Mouse (Mus musculus): ENCODE data around the gene Rprml.

Rprml gene

GRCm38 (mm10) chr11:103649301-103649982 lies at the start of gene Rprml:
TSS of gene Rprml (plus strand) at chr11:103649570.
- no peak for DNase-seq (ENCODE audit: low spot score in 2 of 2)

- no peak for DNase-seq (ENCODE audit: low spot score in 2 of 2)
Observed at GRCm38 (mm10) chr11:103606611-103607010, 42.8 kb upstream of the Rprml start.

- DNase-seq (ENCODE audit: low spot score in 2 of 2): no peak
Observed at GRCm38 (mm10) chr11:103610772-103611171, 38.6 kb upstream of the Rprml start.

DNA sequence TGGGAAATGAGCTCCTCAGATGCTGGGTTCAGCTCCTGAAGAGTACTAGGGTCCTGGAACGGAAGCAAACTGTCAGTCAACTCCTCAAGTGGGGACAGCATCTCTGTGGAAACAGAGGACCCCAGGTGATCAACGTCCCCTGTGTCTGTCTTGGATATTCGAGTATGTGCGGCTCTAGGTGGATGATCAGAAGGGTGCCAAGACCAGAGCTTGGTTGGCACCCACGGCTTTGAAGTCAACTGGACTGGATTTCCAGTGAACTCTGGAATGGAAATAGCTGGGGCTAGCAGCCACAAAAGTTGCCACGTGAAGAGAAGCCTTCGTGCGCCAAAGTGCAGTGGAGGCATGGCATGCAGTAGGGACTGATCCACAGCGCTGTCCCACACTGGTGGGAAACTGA lies 28.3 kb upstream of the Rprml start, which contains the start of gene Gm884:
Gene Gm884 (minus strand): TSS at position 101 of the 400 bp plus-strand sequence.
- DNase-seq (ENCODE audit: low spot score in 2 of 2): no peak

- no peak for DNase-seq (ENCODE audit: low spot score in 2 of 2)
Observed at GRCm38 (mm10) chr11:103627453-103627852, 21.9 kb upstream of the Rprml start.

- no peak for DNase-seq (ENCODE audit: low spot score in 2 of 2)
Observed at GRCm38 (mm10) chr11:103634806-103635205, 14.6 kb upstream of the Rprml start.

DNA sequence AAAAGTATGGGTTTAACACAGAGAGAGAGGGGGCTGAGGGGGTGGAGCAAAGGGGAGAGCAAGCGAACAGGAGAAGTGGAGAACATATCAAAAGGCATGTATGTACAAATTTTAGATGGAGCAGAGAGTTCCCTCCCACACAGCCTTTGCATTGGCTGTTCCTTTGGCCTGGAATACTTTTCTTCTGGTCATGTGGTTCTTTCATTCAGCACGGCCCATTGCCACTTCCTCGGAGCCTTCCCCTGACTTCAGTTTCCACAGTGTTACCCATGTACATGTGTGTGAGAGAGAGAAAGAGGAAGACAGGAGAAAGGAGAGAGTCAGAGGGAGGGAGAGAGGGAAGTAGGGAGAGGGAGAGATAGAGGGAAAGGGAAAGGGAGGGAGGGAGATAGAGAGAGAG lies 13.9 kb upstream of the Rprml start:
- DNase-seq (ENCODE audit: low spot score in 2 of 2): no peak

- DNase-seq (ENCODE audit: low spot score in 2 of 2): no peak
Observed at GRCm38 (mm10) chr11:103636261-103636660, 13.1 kb upstream of the Rprml start.

DNA sequence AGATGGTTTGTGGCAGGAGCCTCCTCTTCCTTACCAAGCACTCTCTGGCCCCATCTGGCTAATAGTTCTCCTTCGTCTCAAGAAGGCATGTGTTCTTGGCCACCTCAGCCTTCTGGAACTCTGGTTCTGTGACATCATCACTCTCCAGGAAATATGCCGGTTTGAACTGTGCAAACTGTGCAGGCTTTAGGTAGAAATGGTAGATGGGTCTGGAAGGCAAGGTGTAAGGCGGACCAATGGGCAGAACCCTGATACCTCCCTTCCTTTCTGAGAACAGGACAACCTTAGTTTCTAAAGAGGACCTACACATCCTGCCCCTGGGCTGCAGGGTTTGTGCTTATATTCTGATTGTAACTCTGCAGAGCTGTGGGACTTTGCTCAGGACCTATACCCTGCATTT lies 10.6 kb upstream of the Rprml start, which contains the start of gene Lyzl6:
Gene Lyzl6 (minus strand): TSS at position 101 of the 400 bp plus-strand sequence.
- DNase-seq (ENCODE audit: low spot score in 2 of 2): no peak

- peak in 1 of 2 experiments; percentile 14 for DNase-seq (ENCODE audit: low spot score in 2 of 2)
Observed at GRCm38 (mm10) chr11:103639407-103639946, 9.9 kb upstream of the Rprml start.

DNA sequence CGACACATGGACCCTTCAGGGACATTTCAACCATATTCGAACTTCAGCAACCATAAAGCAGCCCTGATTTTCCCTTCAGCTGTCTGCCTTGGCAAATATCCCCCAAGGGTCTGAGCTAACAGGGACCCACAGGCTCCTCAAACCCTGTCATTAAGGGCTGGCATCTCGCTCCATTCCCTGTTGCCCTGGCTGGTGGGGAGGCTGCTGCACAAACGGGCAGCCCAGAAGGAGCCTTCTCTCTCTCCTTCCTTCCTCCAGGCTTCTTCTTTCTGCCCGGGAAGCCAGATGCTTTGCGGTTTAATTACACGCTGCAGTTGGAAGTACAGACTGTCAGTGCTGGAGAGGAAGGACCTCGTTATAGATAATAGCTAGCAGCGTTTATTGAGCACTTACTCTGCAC lies 6.2 kb upstream of the Rprml start:
- no peak for DNase-seq (ENCODE audit: low spot score in 2 of 2)

DNA sequence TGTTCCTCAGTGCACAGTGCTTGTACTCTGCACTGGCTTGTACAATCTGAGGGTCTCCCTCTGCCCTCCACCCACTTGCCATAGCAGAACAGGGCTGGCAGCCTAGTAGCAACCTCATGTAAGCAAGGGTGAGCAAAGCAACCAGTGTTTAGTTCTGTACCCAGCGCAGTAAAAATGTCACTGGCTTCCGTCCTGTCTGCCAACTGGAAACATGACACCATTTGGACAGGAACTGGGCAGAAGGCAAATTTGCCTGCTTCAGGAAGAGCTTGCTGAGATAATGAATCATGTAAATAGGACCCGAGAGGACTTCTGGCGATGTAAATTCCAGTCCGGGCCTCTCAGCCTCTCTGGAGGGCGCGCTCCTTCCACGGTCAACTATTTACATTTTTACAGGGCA lies 3.6 kb upstream of the Rprml start:
- DNase-seq (ENCODE audit: low spot score in 2 of 2): peak; percentile 3 to 15

DNA sequence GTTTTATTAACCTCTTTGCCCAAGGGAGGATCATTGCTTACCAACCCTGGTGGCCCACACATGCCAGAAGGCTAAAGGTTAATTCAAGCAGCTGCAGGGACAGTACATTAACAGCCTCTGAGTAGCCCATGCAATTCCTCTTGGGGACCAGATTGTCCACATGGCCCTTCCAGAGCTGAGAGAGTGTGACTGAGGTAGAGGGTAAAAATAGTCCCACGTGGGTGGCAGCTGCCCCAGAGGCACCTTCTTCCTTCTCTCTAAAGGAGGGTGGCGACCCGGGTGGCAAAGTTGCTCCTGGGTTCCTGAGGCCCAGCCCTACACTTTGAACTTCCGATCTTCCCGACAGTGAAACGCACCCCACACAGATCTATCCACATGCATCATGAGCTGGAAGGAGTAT lies 3.1 kb upstream of the Rprml start:
- DNase-seq (ENCODE audit: low spot score in 2 of 2): no peak

- no peak for DNase-seq (ENCODE audit: low spot score in 2 of 2)
Observed at GRCm38 (mm10) chr11:103647921-103648620, 1.3 kb upstream of the Rprml start.

GRCm38 (mm10) chr11:103648656-103649055 lies 714 bp upstream of the Rprml start:
- no peak for DNase-seq (ENCODE audit: low spot score in 2 of 2)

DNA sequence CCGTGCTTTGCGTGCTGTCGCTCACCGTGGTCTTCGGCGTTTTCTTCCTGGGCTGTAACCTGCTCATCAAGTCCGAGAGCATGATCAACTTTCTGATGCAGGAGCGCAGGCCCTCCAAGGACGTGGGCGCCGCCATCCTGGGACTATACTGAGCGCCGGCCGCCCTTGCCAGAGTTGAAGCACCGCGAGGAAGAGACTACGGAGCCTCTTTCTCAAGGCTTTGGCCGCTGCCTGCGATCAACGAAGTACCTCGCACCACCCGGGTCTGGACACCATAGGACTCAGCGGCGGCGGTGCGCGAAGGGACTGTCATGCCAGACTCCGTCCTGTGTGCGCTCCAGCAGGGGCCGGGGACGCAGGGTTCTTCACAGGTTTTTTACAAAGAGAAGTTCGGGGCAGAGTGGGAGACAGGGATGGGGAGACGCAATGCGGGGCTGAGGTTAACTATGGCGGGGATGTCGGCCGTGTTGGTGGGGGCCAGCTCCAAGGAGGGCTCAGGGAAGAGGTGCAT lies 668 bp downstream of the Rprml start:
- no peak for DNase-seq (ENCODE audit: low spot score in 2 of 2)

- DNase-seq (ENCODE audit: low spot score in 2 of 2): no peak
Observed at GRCm38 (mm10) chr11:103651426-103651825, 2.1 kb downstream of the Rprml start.

- no peak for DNase-seq (ENCODE audit: low spot score in 2 of 2)
Observed at GRCm38 (mm10) chr11:103653359-103653965, 4.1 kb downstream of the Rprml start.

DNA sequence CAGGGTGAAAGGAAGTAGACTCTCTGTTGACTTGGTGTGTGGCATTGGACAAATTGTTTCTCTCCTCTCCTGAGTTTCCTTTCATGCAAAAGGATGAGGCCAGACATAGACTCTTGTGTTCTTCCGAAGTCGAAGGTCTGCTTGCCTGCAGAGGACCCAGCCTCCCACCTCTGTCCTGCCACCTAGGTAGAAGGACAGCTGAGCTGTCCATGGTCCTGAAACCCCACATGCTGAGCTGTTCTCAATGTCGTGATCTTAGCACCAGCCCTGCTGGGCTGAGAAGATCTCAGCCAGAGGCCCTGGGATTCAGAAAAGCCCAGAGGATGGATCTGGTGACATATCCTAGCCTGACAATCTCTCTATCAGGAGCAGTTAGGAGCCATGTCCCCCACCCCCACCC lies 7.2 kb downstream of the Rprml start:
- DNase-seq (ENCODE audit: low spot score in 2 of 2): no peak

- DNase-seq (ENCODE audit: low spot score in 2 of 2): no peak
Observed at GRCm38 (mm10) chr11:103658189-103658588, 8.8 kb downstream of the Rprml start.

GRCm38 (mm10) chr11:103661863-103662262 lies 12.5 kb downstream of the Rprml start:
- no peak for DNase-seq (ENCODE audit: low spot score in 2 of 2)

DNA sequence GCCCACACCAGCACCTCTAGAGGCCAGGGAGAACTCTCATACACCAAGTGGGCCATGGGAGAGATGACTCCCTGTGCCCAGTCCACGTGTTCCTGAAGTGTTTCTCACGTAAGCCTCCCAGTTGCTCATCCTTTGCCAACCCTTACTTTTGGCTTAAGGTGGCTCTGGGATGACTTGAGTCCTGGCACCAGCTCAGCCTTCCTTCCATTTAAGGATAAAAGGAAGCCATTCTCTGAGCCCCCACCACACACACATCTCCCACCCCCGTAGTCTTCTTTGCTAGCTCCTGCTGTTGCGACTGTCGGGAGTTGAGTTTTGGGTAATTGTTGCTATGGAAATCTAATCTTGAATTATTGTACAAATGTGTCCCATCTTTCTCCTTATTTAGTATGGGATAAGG lies 13.2 kb downstream of the Rprml start:
- DNase-seq (ENCODE audit: low spot score in 2 of 2): no peak

Measured in heart, adult 9 months (tissue).